Mouse (Mus musculus) midbrain, embryonic 14.5 days (tissue): ENCODE data around the gene Pdcd4. TPM values are rescaled to one million over a fixed set of nuclear protein-coding genes. Genes with fewer than 3 reads are reported as not detected.

ENCODE experiments used
- ATAC-seq: fragments of 200-750 bp; cut with Nextera tagmentation; 2 replicates; pipeline ENCODE4 v1.8.0; 2017; ENCODE audit warnings: moderate number of reproducible peaks, moderate library complexity; ENCODE audit not compliant: low FRiP score, low TSS enrichment
- DNase-seq: peaks from one replicate; pipeline ENCODE4 v3.0.0-alpha.2; 2015
- H3K27ac ChIP-seq: fragments of 300-500 bp; sonication (generic); replicated peaks from 2 replicates; pipeline ENCODE4 v1.5.1; 2014; ENCODE audit warnings: mild to moderate bottlenecking, low read depth, low read length, moderate library complexity
- H3K27me3 ChIP-seq: fragments of 300-500 bp; sonication (generic); 2 replicates; pipeline ENCODE4 v1.6.1; 2014; ENCODE audit warnings: low read length, control low read depth, mixed read lengths; ENCODE audit not compliant: control insufficient read depth, insufficient read depth
- H3K36me3 ChIP-seq: fragments of 300-500 bp; sonication (generic); 2 replicates; pipeline ENCODE4 v1.6.1; 2014; ENCODE audit warnings: low read length, control low read depth; ENCODE audit not compliant: control insufficient read depth, insufficient read depth
- H3K4me1 ChIP-seq: fragments of 300-500 bp; sonication (generic); 2 replicates; pipeline ENCODE4 v1.6.1; 2014; ENCODE audit warnings: mild to moderate bottlenecking, antibody characterized with exemption, low read length, control low read depth; ENCODE audit not compliant: control insufficient read depth, insufficient read depth
- H3K4me2 ChIP-seq: fragments of 300-500 bp; sonication (generic); 2 replicates; pipeline ENCODE4 v1.6.1; 2014; ENCODE audit warnings: mild to moderate bottlenecking, low read length, moderate library complexity
- H3K4me3 ChIP-seq: fragments of 300-500 bp; sonication (generic); replicated peaks from 2 replicates; pipeline ENCODE4 v1.5.1; 2014; ENCODE audit warnings: low read depth, low read length
- H3K9ac ChIP-seq: fragments of 300-500 bp; sonication (generic); replicated peaks from 2 replicates; pipeline ENCODE4 v1.6.1; 2014; ENCODE audit warnings: mild to moderate bottlenecking, low read length, moderate library complexity
- H3K9me3 ChIP-seq: fragments of 300-500 bp; sonication (generic); 2 replicates; pipeline ENCODE4 v1.6.1; 2016; ENCODE audit warnings: low read length, control low read depth, mixed read lengths; ENCODE audit not compliant: control insufficient read depth
- WGBS: fragments of 180-500 bp; shearing (Covaris S2); extraction: QIAGEN DNeasy Blood & Tissue Kit; methylation state at CpG from one replicate; pipeline ENCODE4 v1.1.7; 2014; 5-methylcytosine and 5-hydroxymethylcytosine counted together
- polyA plus RNA-seq: library from polyadenylated mRNA; unstranded; fragments of >200 nt; fragmentation: Nextera tagmentation; extraction: Ambion mirVana; gene quantifications from 2 replicates; pipeline ENCODE4 v1.2.1, GENCODE M21; 2014

Gene Pdcd4
- polyA plus RNA-seq, 1 experiment from 2014 or later = 73.9 TPM

- H3K36me3 ChIP-seq = no peaks in the 10 kb centered on the region
- no peak overlapping the region for H3K4me2 ChIP-seq
- no peak overlapping the region for H3K27ac ChIP-seq
- WGBS = 79% methylated on average over 9 of the region's 9 CpGs
- H3K4me1 ChIP-seq = no peaks in the 10 kb centered on the region
- no peak overlapping the region for H3K4me3 ChIP-seq
- no peaks in the 10 kb centered on the region for H3K27me3 ChIP-seq
- no peak overlapping the region for H3K9ac ChIP-seq
- ATAC-seq = no peak
- H3K9me3 ChIP-seq = no peaks in the 10 kb centered on the region
- no peak for DNase-seq
Measured at GRCm38 (mm10) chr19:53892838-53893359, 868 bp downstream of the Pdcd4 start.

GRCm38 (mm10) chr19:53893711-53894171, 1.7 kb downstream of the Pdcd4 start:
- no peaks in the 10 kb centered on the region for H3K9me3 ChIP-seq
- no peak overlapping the region for H3K27ac ChIP-seq
- no peaks in the 10 kb centered on the region for H3K36me3 ChIP-seq
- H3K27me3 ChIP-seq = no peaks in the 10 kb centered on the region
- no peak overlapping the region for H3K4me3 ChIP-seq
- 82% methylated on average over 3 of the region's 3 CpGs for WGBS
- ATAC-seq (no peak), DNase-seq (no peak)
- H3K4me2 ChIP-seq = no peak overlapping the region
- H3K4me1 ChIP-seq = no peaks in the 10 kb centered on the region
- H3K9ac ChIP-seq = no peak overlapping the region

- Histone ChIP-seq H3K27ac (no peak overlapping the region), H3K36me3 (no peaks in the 10 kb centered on the region), H3K4me1 (no peaks in the 10 kb centered on the region), H3K4me2 (no peak overlapping the region), H3K4me3 (no peak overlapping the region), H3K9ac (no peak overlapping the region), H3K27me3 (no peaks in the 10 kb centered on the region), H3K9me3 (no peaks in the 10 kb centered on the region)
- no peak for DNase-seq
- no peak for ATAC-seq
- WGBS = 82% methylated on average over 12 of the region's 12 CpGs
Measured at GRCm38 (mm10) chr19:53894538-53895121, 2.6 kb downstream of the Pdcd4 start.

GRCm38 (mm10) chr19:53898046-53898445, 6.0 kb downstream of the Pdcd4 start:
- ATAC-seq (no peak), DNase-seq (no peak)
- Histone ChIP-seq H3K9ac (no peak overlapping the region), H3K4me3 (no peak overlapping the region), H3K4me2 (no peak overlapping the region), H3K27me3 (no peaks in the 10 kb centered on the region), H3K4me1 (peaks cover 4% of the 10 kb centered on the region; the same call in 1 of the 2 replicates), H3K27ac (no peak overlapping the region), H3K36me3 (no peaks in the 10 kb centered on the region), H3K9me3 (no peaks in the 10 kb centered on the region)
- 75% methylated on average over 5 of the region's 5 CpGs for WGBS

GRCm38 (mm10) chr19:53898498-53898897, 6.5 kb downstream of the Pdcd4 start:
- Histone ChIP-seq H3K9me3 (no peaks in the 10 kb centered on the region), H3K36me3 (no peaks in the 10 kb centered on the region), H3K27ac (no peak overlapping the region), H3K27me3 (no peaks in the 10 kb centered on the region), H3K4me1 (peaks cover 4% of the 10 kb centered on the region; the same call in 1 of the 2 replicates), H3K4me2 (no peak overlapping the region), H3K9ac (no peak overlapping the region), H3K4me3 (no peak overlapping the region)
- WGBS = 72% methylated on average over 4 of the region's 4 CpGs
- ATAC-seq = no peak
- no peak for DNase-seq

- Histone ChIP-seq H3K9ac (no peak overlapping the region), H3K4me1 (peaks cover 4% of the 10 kb centered on the region; the same call in 1 of the 2 replicates), H3K9me3 (no peaks in the 10 kb centered on the region), H3K27ac (no peak overlapping the region), H3K4me2 (no peak overlapping the region), H3K36me3 (no peaks in the 10 kb centered on the region), H3K4me3 (no peak overlapping the region), H3K27me3 (no peaks in the 10 kb centered on the region)
- 86% methylated on average over 25 of the region's 25 CpGs for WGBS
- DNase-seq (no peak), ATAC-seq (no peak)
Measured at GRCm38 (mm10) chr19:53898970-53899900, 7.2 kb downstream of the Pdcd4 start.

GRCm38 (mm10) chr19:53899941-53900610, 8.0 kb downstream of the Pdcd4 start:
- Histone ChIP-seq H3K4me1 (peaks cover 12% of the 10 kb centered on the region), H3K4me3 (no peak overlapping the region), H3K36me3 (no peaks in the 10 kb centered on the region), H3K27ac (no peak overlapping the region), H3K9me3 (no peaks in the 10 kb centered on the region), H3K9ac (no peak overlapping the region), H3K27me3 (no peaks in the 10 kb centered on the region), H3K4me2 (no peak overlapping the region)
- 87% methylated on average over 14 of the region's 14 CpGs for WGBS
- no peak for DNase-seq
- ATAC-seq = no peak

- H3K4me3 ChIP-seq = peak overlapping the region; percentile 93
- H3K4me2 ChIP-seq = peak overlapping the region; percentile 85
- ATAC-seq (no peak), DNase-seq (no peak)
- no peaks in the 10 kb centered on the region for H3K36me3 ChIP-seq
- no peaks in the 10 kb centered on the region for H3K27me3 ChIP-seq
- peak overlapping the region; percentile 68; the same call in 1 of the 2 replicates for H3K27ac ChIP-seq
- WGBS = 61% methylated on average over 15 of the region's 15 CpGs
- H3K9me3 ChIP-seq = no peaks in the 10 kb centered on the region
- peak overlapping the region; percentile 87; the same call in 1 of the 2 replicates for H3K9ac ChIP-seq
- peaks cover 23% of the 10 kb centered on the region for H3K4me1 ChIP-seq
Measured at GRCm38 (mm10) chr19:53901931-53902738, 10.1 kb downstream of the Pdcd4 start.
